Mouse (Mus musculus): Measurements from ENCODE around the gene Pacsin2. TPM values are rescaled to one million over a fixed set of nuclear protein-coding genes. Genes with fewer than 3 reads are reported as not detected.

The Pacsin2 gene
- polyA plus RNA-seq, 1 experiment, result 108 TPM

DNA sequence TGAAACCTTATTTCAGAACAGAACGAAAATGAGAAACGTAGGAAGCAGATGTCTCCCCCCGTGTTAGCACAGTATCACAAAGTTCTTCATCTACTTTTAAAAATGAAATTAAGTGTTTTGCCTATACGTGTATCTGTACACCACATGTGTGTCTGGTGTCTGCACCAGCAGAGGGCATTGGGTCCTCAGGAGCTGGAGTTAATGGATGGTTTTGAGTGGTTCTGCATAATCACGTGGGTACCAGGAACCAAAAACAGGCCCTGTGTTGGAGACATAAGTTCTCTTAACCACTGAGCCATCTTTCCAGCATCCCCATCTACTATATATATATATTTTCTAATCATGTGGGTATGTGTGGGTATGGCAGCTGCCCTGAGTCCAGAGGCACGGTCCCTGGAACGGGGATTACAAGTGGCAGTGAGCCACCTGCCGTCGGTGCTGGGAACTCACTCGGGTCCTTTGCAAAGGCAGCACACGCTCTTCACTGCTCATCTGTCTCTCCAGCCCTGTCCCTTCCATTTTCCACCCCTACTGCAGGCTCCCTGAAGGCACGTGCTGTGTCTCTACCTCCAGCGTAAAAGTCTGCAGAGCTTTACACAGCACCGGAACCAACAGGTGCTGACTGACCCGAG, 118.4 kb downstream of the Pacsin2 start:
- TF ChIP-seq POLR2A (IDR thresholded peaks at IDR 0.05; ENCODE audit: control insufficient read depth, low read depth, low read length) (no peak), CTCF (IDR thresholded peaks at IDR 0.05; ENCODE audit: control insufficient read depth, insufficient read depth, insufficient replicate concordance, low read depth, low read length) (no peak)
- no peak overlapping the region for H3K27ac ChIP-seq (ENCODE audit: control insufficient read depth, insufficient read depth, low read depth, low read length)
- peaks cover 2% of the 10 kb centered on the region for H3K36me3 ChIP-seq (ENCODE audit: control insufficient read depth, insufficient read depth, low read length)
- no peaks in the 10 kb centered on the region for H3K27me3 ChIP-seq (ENCODE audit: control insufficient read depth, insufficient read depth, low read length)
- peaks cover 11% of the 10 kb centered on the region for H3K4me1 ChIP-seq (ENCODE audit: control insufficient read depth, insufficient read depth, low read length)
- no peak overlapping the region for H3K4me3 ChIP-seq (ENCODE audit: control insufficient read depth, low read depth, low read length)

DNA sequence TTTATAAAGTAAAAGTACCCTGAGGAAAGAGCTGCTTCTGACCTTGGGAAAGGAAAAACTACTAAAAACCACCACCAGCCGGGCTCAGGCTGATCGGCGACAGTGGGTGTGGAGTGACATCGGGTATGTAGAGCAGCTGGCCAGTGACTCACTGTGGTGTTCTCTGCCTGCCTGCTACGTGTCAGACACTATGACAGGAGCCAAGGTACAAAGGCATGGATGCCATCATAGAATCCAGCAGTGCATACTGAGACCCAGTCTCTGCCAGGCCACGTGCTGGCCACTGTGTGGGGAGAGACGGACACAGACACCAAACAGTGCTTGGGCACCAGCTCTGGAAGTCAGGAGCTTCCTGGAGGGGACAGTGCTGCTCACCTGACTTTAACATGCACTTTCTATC, 119.5 kb downstream of the Pacsin2 start:
- TF ChIP-seq POLR2A (IDR thresholded peaks at IDR 0.05; ENCODE audit: control insufficient read depth, low read depth, low read length) (no peak), CTCF (IDR thresholded peaks at IDR 0.05; ENCODE audit: control insufficient read depth, insufficient read depth, insufficient replicate concordance, low read depth, low read length) (no peak)
- no peak overlapping the region for H3K4me3 ChIP-seq (ENCODE audit: control insufficient read depth, low read depth, low read length)
- no peaks in the 10 kb centered on the region for H3K27me3 ChIP-seq (ENCODE audit: control insufficient read depth, insufficient read depth, low read length)
- peaks cover 8% of the 10 kb centered on the region for H3K4me1 ChIP-seq (ENCODE audit: control insufficient read depth, insufficient read depth, low read length)
- peaks cover 2% of the 10 kb centered on the region for H3K36me3 ChIP-seq (ENCODE audit: control insufficient read depth, insufficient read depth, low read length)
- H3K27ac ChIP-seq (ENCODE audit: control insufficient read depth, insufficient read depth, low read depth, low read length), result no peak overlapping the region

DNA sequence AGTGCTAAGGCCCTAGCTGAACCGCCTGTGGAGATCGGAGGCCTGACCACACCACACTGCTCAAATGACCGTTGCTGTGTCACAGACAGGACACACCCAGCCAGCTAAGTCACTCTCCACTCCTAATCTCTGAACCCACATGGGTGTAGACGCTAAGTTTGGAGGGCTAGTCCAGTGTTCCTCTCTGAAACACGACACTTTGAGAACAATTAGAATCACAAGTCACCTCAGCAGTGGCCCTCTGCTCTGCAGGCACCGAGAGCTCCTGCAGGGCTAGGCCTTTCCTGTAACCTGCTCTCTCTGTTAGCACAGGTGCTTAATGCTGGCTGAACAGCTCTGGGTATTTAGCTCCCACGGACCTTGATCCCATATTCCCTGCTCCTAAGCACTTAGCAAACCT, 120.2 kb downstream of the Pacsin2 start:
- H3K4me1 ChIP-seq (ENCODE audit: control insufficient read depth, insufficient read depth, low read length), result peaks cover 4% of the 10 kb centered on the region
- TF ChIP-seq POLR2A (IDR thresholded peaks at IDR 0.05; ENCODE audit: control insufficient read depth, low read depth, low read length) (no peak), CTCF (IDR thresholded peaks at IDR 0.05; ENCODE audit: control insufficient read depth, insufficient read depth, insufficient replicate concordance, low read depth, low read length) (no peak)

DNA sequence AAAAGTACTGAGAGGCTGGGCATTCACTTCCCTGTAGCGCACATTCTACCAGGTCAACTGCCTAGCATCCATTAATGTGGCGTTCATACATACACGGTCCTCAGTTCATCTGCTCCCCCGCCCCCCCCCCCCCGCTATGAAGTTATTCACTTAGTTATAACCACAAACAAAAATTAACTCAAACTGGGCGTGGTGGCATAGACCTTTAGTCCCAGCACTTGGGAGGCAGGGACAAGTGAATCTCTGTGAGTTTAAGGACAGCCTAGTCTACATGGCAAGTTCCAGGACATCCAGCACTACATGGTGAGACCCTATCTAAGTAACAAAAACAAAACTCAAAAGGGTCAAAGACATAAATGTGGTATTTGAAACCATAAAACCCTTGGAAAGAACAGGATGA, 125.5 kb downstream of the Pacsin2 start:
- no peak overlapping the region for H3K27ac ChIP-seq (ENCODE audit: control insufficient read depth, insufficient read depth, low read depth, low read length)
- no peak overlapping the region for H3K4me3 ChIP-seq (ENCODE audit: control insufficient read depth, low read depth, low read length)
- no peaks in the 10 kb centered on the region; the same call in none of the 2 replicates for H3K36me3 ChIP-seq (ENCODE audit: control insufficient read depth, insufficient read depth, low read length)
- TF ChIP-seq CTCF (IDR thresholded peaks at IDR 0.05; ENCODE audit: control insufficient read depth, insufficient read depth, insufficient replicate concordance, low read depth, low read length) (no peak), POLR2A (IDR thresholded peaks at IDR 0.05; ENCODE audit: control insufficient read depth, low read depth, low read length) (no peak)
- H3K27me3 ChIP-seq (ENCODE audit: control insufficient read depth, insufficient read depth, low read length), result no peaks in the 10 kb centered on the region
- no peaks in the 10 kb centered on the region for H3K4me1 ChIP-seq (ENCODE audit: control insufficient read depth, insufficient read depth, low read length)

More for the DNA sequence above, 120.2 kb downstream of the Pacsin2 start:
- Histone ChIP-seq H3K27ac (ENCODE audit: control insufficient read depth, insufficient read depth, low read depth, low read length) (no peak overlapping the region), H3K4me3 (ENCODE audit: control insufficient read depth, low read depth, low read length) (no peak overlapping the region), H3K36me3 (ENCODE audit: control insufficient read depth, insufficient read depth, low read length) (peaks cover 2% of the 10 kb centered on the region), H3K27me3 (ENCODE audit: control insufficient read depth, insufficient read depth, low read length) (no peaks in the 10 kb centered on the region)

DNA sequence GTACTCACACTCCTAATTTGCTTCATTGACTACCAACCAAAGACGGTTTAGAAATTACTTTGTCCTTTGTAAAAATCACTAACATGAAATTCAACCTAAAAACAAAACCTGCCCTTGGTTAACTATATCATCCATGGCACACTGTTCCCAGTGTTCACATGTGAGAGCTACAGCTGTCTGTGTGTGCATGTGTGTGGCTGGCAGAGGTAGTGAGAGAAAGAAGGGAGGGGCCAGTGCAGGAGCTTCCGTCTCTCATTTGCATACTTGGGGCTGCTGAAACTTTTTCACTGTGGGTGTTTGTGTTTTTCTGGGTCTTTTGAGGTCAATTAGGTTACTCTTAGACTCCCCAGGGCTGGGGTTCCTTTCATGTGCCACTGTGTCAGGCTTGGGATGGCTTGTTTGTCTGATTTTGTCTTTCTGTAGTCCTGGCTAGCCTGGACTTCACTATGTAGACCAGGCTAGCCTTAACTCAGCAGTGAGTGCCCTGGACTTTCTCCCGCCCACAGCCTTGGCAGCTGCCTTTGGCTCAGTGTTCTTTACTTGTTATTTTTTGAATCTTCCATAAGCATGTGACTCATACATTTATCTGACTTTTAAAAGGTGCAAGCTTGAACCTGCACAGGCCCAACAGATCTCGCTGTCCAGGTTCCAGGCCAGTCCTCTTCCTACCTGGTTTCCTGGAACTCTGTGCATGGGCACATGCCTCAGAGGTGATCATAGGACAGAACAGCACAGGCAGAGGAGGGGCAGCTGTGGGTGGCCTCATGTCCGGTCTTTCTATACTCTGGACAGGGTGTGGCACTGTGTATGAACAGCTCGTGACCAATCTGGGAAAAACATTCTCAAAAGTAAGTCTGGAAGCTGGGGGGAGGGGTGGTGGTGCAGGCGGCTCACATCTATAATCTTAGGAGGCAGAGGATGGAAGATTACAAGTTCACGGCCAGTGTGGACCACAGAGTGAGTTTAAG, 126.2 kb downstream of the Pacsin2 start:
- TF ChIP-seq CTCF (IDR thresholded peaks at IDR 0.05; ENCODE audit: control insufficient read depth, insufficient read depth, insufficient replicate concordance, low read depth, low read length), result no peak
- TF ChIP-seq POLR2A (IDR thresholded peaks at IDR 0.05; ENCODE audit: control insufficient read depth, low read depth, low read length), result no peak
- no peaks in the 10 kb centered on the region; the same call in none of the 2 replicates for H3K36me3 ChIP-seq (ENCODE audit: control insufficient read depth, insufficient read depth, low read length)
- no peaks in the 10 kb centered on the region for H3K4me1 ChIP-seq (ENCODE audit: control insufficient read depth, insufficient read depth, low read length)
- no peak overlapping the region for H3K4me3 ChIP-seq (ENCODE audit: control insufficient read depth, low read depth, low read length)
- H3K27ac ChIP-seq (ENCODE audit: control insufficient read depth, insufficient read depth, low read depth, low read length), result no peak overlapping the region
- no peaks in the 10 kb centered on the region for H3K27me3 ChIP-seq (ENCODE audit: control insufficient read depth, insufficient read depth, low read length)

DNA sequence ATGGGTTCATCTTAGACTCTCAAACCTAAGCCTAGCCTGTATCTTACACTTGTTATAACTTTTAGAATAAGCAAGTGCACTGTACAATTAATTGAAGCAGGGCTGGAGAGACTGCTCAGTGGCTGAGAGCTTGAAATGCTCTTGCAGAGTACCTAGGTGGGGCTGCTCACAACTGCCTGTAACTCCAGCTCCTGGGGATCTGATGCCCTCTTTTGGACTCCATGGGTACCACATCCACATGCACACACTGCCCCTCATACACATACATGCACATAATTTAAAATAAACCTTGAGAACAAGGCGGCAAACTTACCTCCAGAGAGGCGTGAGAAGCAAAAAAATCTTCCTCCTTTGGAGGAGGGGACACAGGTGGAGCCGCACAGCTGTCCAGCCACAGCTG, 132.0 kb downstream of the Pacsin2 start:
- TF ChIP-seq CTCF (IDR thresholded peaks at IDR 0.05; ENCODE audit: control insufficient read depth, insufficient read depth, insufficient replicate concordance, low read depth, low read length), result no peak
- TF ChIP-seq POLR2A (IDR thresholded peaks at IDR 0.05; ENCODE audit: control insufficient read depth, low read depth, low read length), result no peak
- H3K4me1 ChIP-seq (ENCODE audit: control insufficient read depth, insufficient read depth, low read length), result no peaks in the 10 kb centered on the region
- peaks cover 2% of the 10 kb centered on the region for H3K36me3 ChIP-seq (ENCODE audit: control insufficient read depth, insufficient read depth, low read length)
- no peak overlapping the region for H3K27ac ChIP-seq (ENCODE audit: control insufficient read depth, insufficient read depth, low read depth, low read length)
- H3K27me3 ChIP-seq (ENCODE audit: control insufficient read depth, insufficient read depth, low read length), result no peaks in the 10 kb centered on the region
- no peak overlapping the region for H3K4me3 ChIP-seq (ENCODE audit: control insufficient read depth, low read depth, low read length)

DNA sequence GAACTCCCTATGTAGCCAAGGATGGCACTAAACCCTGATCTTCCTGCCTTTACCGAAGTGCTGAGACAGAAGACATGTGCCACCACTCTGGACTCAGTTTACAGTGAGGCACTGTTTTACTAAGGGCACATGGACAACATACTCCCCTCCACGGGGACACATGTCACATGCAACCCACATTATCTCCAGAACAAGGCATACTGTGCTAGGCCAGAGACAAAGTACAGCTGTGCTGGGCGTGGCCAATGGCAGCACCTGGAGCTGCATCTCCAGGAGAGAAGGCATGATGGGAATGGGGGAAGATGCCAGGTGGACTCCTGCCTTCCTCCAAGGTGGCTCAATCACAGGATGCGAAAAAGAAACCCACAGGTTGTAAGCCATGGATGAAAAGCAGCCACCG, 135.5 kb downstream of the Pacsin2 start:
- H3K4me1 ChIP-seq (ENCODE audit: control insufficient read depth, insufficient read depth, low read length), result no peaks in the 10 kb centered on the region
- no peak overlapping the region for H3K4me3 ChIP-seq (ENCODE audit: control insufficient read depth, low read depth, low read length)
- no peak for TF ChIP-seq CTCF (IDR thresholded peaks at IDR 0.05; ENCODE audit: control insufficient read depth, insufficient read depth, insufficient replicate concordance, low read depth, low read length)
- TF ChIP-seq POLR2A (IDR thresholded peaks at IDR 0.05; ENCODE audit: control insufficient read depth, low read depth, low read length), result no peak
- H3K27ac ChIP-seq (ENCODE audit: control insufficient read depth, insufficient read depth, low read depth, low read length), result no peak overlapping the region
- no peaks in the 10 kb centered on the region for H3K27me3 ChIP-seq (ENCODE audit: control insufficient read depth, insufficient read depth, low read length)
- peaks cover 2% of the 10 kb centered on the region; the same call in 1 of the 2 replicates for H3K36me3 ChIP-seq (ENCODE audit: control insufficient read depth, insufficient read depth, low read length)

Other genes starting within 250 kb of the Pacsin2 start
- 2.3 and 3.0 TPM in 2 replicates for gene A4galt, start 212.8 kb downstream of the Pacsin2 start, polyA plus RNA-seq (2012; rRNA removed)
- 139 and 142 TPM in 2 replicates for gene Arfgap3, start 114.4 kb downstream of the Pacsin2 start, polyA plus RNA-seq (2012; rRNA removed)
- 25.2 and 28.8 TPM in 2 replicates for gene Ttll1, start 46.3 kb upstream of the Pacsin2 start, polyA plus RNA-seq (2012; rRNA removed)
- gene Bik, start 62.3 kb upstream of the Pacsin2 start, polyA plus RNA-seq (2012; rRNA removed), result 9.8 and 11.0 TPM in 2 replicates
- 19.5 and 20.2 TPM in 2 replicates for gene Tspo, start 99.0 kb upstream of the Pacsin2 start, polyA plus RNA-seq (2012; rRNA removed)
- 49.8 and 55.1 TPM in 2 replicates for gene Mcat, start 99.2 kb upstream of the Pacsin2 start, polyA plus RNA-seq (2012; rRNA removed)
- 8.2 and 10.5 TPM in 2 replicates for gene Ttll12, start 130.6 kb upstream of the Pacsin2 start, polyA plus RNA-seq (2012; rRNA removed)